Mouse (Mus musculus): ENCODE results near the gene Selenoo. TPM values are rescaled to one million over a fixed set of nuclear protein-coding genes. Genes with fewer than 3 reads are reported as not detected.
A peak's percentile ranks its signal among the peaks of the same experiment; 100 is the strongest.

Gene Selenoo
- polyA plus RNA-seq, 1 experiment from 2014 or later: 14.3 TPM

- DNase-seq (ENCODE audit: low spot score): peak; percentile 64
- Histone ChIP-seq H3K9ac (ENCODE audit: low read length) (peak overlapping the region; percentile 23; the same call in 1 of the 2 replicates), H3K27me3 (ENCODE audit: control insufficient read depth, insufficient read depth, low read length) (no peaks in the 10 kb centered on the region; the same call in 1 of the 2 replicates), H3K36me3 (ENCODE audit: control insufficient read depth, insufficient read depth, low read length) (no peaks in the 10 kb centered on the region), H3K4me1 (replicated peaks; ENCODE audit: control insufficient read depth, insufficient read depth) (peaks cover 5% of the 10 kb centered on the region), H3K4me2 (replicated peaks; ENCODE audit: low read depth) (peak overlapping the region; percentile 50), H3K4me3 (ENCODE audit: low read depth, low read length) (peak overlapping the region; percentile 8), H3K27ac (replicated peaks) (no peak overlapping the region), H3K9me3 (ENCODE audit: control insufficient read depth, low read length) (no peaks in the 10 kb centered on the region)
- 4% methylated on average over 27 of the region's 27 CpGs for WGBS
- TF ChIP-seq EP300 (optimal IDR thresholded peaks at IDR 0.05): no peak
- no peak for TF ChIP-seq CTCF (IDR thresholded peaks at IDR 0.05; ENCODE audit: low read depth)
- peak; percentile 25; the same call in 1 of the 2 replicates for ATAC-seq (ENCODE audit: low FRiP score, low TSS enrichment)
These were observed 57.7 kb downstream of the Selenoo start for GRCm38 (mm10) chr15:89146537-89146936.

- Histone ChIP-seq H3K9ac (ENCODE audit: low read length) (peak overlapping the region; percentile 23; the same call in 1 of the 2 replicates), H3K4me3 (ENCODE audit: low read depth, low read length) (peak overlapping the region; percentile 8; the same call in 1 of the 2 replicates), H3K27ac (replicated peaks) (no peak overlapping the region), H3K4me2 (replicated peaks; ENCODE audit: low read depth) (peak overlapping the region; percentile 50), H3K27me3 (ENCODE audit: control insufficient read depth, insufficient read depth, low read length) (no peaks in the 10 kb centered on the region; the same call in 1 of the 2 replicates), H3K4me1 (replicated peaks; ENCODE audit: control insufficient read depth, insufficient read depth) (peaks cover 5% of the 10 kb centered on the region), H3K9me3 (ENCODE audit: control insufficient read depth, low read length) (no peaks in the 10 kb centered on the region), H3K36me3 (ENCODE audit: control insufficient read depth, insufficient read depth, low read length) (no peaks in the 10 kb centered on the region)
- no peak for ATAC-seq (ENCODE audit: low FRiP score, low TSS enrichment)
- WGBS: 11% methylated on average over 16 of the region's 16 CpGs
- TF ChIP-seq CTCF (IDR thresholded peaks at IDR 0.05; ENCODE audit: low read depth) (no peak), EP300 (optimal IDR thresholded peaks at IDR 0.05) (no peak)
- peak; percentile 45 for DNase-seq (ENCODE audit: low spot score)
These were observed 58.1 kb downstream of the Selenoo start for GRCm38 (mm10) chr15:89147024-89147423.

GRCm38 (mm10) chr15:89147456-89147855 lies 58.6 kb downstream of the Selenoo start:
- no peak for ATAC-seq (ENCODE audit: low FRiP score, low TSS enrichment)

GRCm38 (mm10) chr15:89147895-89148294 lies 59.0 kb downstream of the Selenoo start:
- H3K4me2 ChIP-seq (replicated peaks; ENCODE audit: low read depth): no peak overlapping the region
- H3K27me3 ChIP-seq (ENCODE audit: control insufficient read depth, insufficient read depth, low read length): no peaks in the 10 kb centered on the region; the same call in 1 of the 2 replicates
- peaks cover 5% of the 10 kb centered on the region for H3K4me1 ChIP-seq (replicated peaks; ENCODE audit: control insufficient read depth, insufficient read depth)
- WGBS: 66% methylated on average over 4 of the region's 4 CpGs
- H3K27ac ChIP-seq (replicated peaks): no peak overlapping the region
- H3K4me3 ChIP-seq (ENCODE audit: low read depth, low read length): no peak overlapping the region
- no peak for DNase-seq (ENCODE audit: low spot score)
- no peak for TF ChIP-seq CTCF (IDR thresholded peaks at IDR 0.05; ENCODE audit: low read depth)
- TF ChIP-seq EP300 (optimal IDR thresholded peaks at IDR 0.05): no peak
- H3K9ac ChIP-seq (ENCODE audit: low read length): no peak overlapping the region
- no peaks in the 10 kb centered on the region for H3K9me3 ChIP-seq (ENCODE audit: control insufficient read depth, low read length)
- H3K36me3 ChIP-seq (ENCODE audit: control insufficient read depth, insufficient read depth, low read length): no peaks in the 10 kb centered on the region
- no peak for ATAC-seq (ENCODE audit: low FRiP score, low TSS enrichment)

More at GRCm38 (mm10) chr15:89147456-89147855, 58.6 kb downstream of the Selenoo start:
- Histone ChIP-seq H3K4me1 (replicated peaks; ENCODE audit: control insufficient read depth, insufficient read depth) (peaks cover 5% of the 10 kb centered on the region), H3K9me3 (ENCODE audit: control insufficient read depth, low read length) (no peaks in the 10 kb centered on the region), H3K36me3 (ENCODE audit: control insufficient read depth, insufficient read depth, low read length) (no peaks in the 10 kb centered on the region), H3K4me3 (ENCODE audit: low read depth, low read length) (no peak overlapping the region), H3K27me3 (ENCODE audit: control insufficient read depth, insufficient read depth, low read length) (no peaks in the 10 kb centered on the region; the same call in 1 of the 2 replicates), H3K4me2 (replicated peaks; ENCODE audit: low read depth) (no peak overlapping the region), H3K27ac (replicated peaks) (no peak overlapping the region), H3K9ac (ENCODE audit: low read length) (no peak overlapping the region)
- TF ChIP-seq CTCF (IDR thresholded peaks at IDR 0.05; ENCODE audit: low read depth) (no peak), EP300 (optimal IDR thresholded peaks at IDR 0.05) (no peak)
- 21% methylated on average over 10 of the region's 10 CpGs for WGBS
- no peak for DNase-seq (ENCODE audit: low spot score)

- no peak for DNase-seq (ENCODE audit: low spot score)
- Histone ChIP-seq H3K9ac (ENCODE audit: low read length) (peak overlapping the region; percentile 55; the same call in 1 of the 2 replicates), H3K4me3 (ENCODE audit: low read depth, low read length) (peak overlapping the region; percentile 62), H3K36me3 (ENCODE audit: control insufficient read depth, insufficient read depth, low read length) (no peaks in the 10 kb centered on the region), H3K27ac (replicated peaks) (no peak overlapping the region), H3K4me2 (replicated peaks; ENCODE audit: low read depth) (peak overlapping the region; percentile 96), H3K9me3 (ENCODE audit: control insufficient read depth, low read length) (no peaks in the 10 kb centered on the region), H3K4me1 (replicated peaks; ENCODE audit: control insufficient read depth, insufficient read depth) (peaks cover 5% of the 10 kb centered on the region), H3K27me3 (ENCODE audit: control insufficient read depth, insufficient read depth, low read length) (no peaks in the 10 kb centered on the region; the same call in 1 of the 2 replicates)
- ATAC-seq (ENCODE audit: low FRiP score, low TSS enrichment): no peak
- TF ChIP-seq CTCF (IDR thresholded peaks at IDR 0.05; ENCODE audit: low read depth) (no peak), EP300 (optimal IDR thresholded peaks at IDR 0.05) (no peak)
- WGBS: 6% methylated on average over 25 of the region's 25 CpGs
These were observed 59.8 kb downstream of the Selenoo start for GRCm38 (mm10) chr15:89148496-89149270.

Data from stomach, postnatal 0 days (tissue).